Mouse (Mus musculus) adrenal gland, postnatal 36 days (tissue): Measurements from ENCODE around the gene Hyal1. TPM values are rescaled to one million over a fixed set of nuclear protein-coding genes. Genes with fewer than 3 reads are reported as not detected.
"Not testable (repeated sequence)": the region's sequence is repeated elsewhere in the genome, so short reads cannot be mapped to it uniquely, and the experiment has no call there.

Experiments
- DNase-seq, 2 experiments: peaks; one replicate each; pipeline ENCODE4 v3.0.0; 2021; ENCODE audit warnings: mixed read lengths in 1 of 2
- total RNA-seq, 2 experiments: library from RNA; stranded (reverse); gene quantifications; 2 replicates each; pipeline ENCODE4 v1.2.3; 2021

Gene Hyal1
- total RNA-seq, 2 experiments from 2014 or later = 8.6 to 10.1 TPM

DNA sequence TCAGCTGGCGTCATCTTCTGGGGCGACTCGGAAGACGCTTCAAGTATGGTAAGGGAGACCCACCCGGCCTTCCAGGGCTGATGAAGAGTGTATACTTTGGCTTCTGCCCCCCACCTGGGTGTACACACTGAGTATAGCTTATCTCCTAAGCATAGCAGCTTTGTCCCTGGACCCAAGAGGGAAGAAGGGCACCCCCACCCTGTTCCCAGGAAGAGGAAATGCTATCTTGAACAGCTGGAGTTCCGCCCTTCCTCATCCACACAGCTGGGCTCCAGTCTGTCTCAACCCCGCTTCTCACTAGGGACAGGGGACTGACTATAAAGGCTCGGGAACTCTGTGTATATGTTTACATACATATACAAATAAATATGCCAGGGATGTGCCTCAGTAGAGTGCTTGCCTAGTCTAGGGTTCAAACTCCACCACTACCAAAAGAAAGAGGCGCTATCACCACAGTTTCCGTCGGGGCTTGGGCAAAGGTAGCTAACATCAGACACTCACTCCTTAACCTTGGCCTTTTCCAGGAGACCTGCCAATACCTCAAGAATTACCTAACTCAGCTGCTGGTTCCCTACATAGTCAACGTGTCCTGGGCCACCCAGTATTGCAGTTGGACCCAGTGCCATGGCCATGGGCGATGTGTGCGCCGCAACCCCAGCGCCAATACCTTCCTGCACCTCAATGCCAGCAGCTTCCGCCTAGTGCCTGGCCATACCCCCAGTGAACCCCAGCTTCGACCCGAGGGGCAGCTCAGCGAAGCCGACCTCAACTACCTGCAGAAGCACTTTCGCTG, 5.0 kb upstream of the Hyal1 start:
- no peak for DNase-seq

DNA sequence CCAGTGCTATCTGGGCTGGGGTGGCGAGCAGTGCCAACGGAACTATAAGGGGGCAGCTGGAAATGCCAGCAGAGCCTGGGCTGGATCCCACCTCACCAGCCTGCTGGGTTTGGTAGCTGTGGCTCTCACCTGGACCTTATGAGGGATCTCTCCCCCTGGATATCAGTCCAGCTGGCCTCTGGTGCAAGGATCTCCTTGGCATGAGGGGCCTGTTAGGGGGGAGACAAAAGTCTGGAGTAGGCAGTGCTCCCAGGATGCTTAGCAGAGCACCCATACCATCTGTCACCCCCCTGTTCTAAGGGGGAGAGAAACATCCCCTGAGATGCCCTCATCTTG, 4.4 kb upstream of the Hyal1 start:
- no peak for DNase-seq

DNA sequence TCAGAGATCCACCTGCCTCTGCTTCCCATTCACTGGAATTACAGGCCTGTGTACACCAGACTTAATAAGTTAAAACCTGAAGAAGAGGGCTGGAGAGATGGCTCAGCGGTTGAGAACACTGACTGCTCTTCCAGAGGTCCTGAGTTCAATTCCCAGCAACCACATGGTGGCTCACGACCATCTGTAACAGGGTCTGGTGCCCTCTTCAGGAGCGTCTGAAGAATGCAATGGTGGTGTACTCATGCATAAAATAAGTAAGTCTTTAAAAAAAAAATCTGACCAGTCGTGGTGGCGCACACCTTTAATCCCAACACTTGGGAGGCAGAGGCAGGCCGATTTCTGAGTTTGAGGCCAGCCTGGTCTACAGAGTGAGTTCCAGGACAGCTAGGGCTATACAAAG, 3.0 kb upstream of the Hyal1 start:
- DNase-seq = not testable (repeated sequence)

DNA sequence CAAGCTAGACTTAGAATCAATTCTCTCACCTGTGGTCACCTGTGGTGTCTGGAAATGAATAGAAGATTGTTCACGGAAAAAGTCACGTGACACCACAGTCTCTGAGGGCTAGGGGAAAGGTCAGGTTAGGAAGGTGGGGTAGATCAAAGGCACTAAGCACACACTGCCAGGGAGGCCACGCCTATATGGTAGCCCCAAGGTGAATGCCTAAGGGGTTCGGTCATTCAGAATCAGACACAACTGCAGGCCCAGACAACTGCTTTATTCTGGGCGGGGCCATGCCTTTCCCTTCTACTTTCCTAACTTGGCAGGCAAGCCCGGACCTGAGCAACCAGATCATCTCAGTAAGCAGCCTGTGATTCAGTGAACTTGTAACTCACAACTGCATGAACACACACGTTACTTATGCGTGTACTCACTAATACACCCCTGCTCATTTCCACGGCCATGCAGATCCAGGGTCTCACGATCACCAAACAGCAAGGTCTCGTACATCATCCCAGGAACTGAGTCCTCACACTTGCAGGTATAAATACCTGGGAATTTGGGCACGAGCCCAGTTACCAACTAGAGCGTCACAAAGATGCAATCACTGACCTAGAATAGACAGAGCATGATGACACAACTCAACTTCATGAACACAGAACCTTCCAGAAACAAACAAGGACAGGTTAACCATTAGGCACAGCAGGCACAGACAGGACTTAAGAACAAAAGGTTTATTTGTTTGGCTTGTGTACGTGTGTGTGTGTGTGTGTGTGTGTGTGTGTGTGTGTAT, 959 bp upstream of the Hyal1 start:
- no peak for DNase-seq

DNA sequence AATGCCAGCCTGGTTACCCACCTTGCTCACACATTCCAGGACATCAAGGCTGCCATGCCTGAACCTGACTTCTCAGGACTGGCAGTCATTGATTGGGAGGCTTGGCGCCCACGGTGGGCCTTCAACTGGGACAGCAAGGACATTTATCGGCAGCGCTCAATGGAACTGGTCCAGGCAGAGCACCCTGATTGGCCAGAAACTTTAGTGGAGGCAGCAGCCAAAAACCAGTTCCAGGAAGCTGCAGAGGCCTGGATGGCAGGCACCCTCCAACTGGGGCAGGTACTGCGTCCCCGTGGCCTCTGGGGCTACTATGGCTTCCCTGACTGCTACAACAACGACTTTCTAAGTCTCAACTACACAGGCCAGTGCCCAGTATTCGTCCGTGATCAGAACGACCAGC, 1.1 kb downstream of the Hyal1 start:
- DNase-seq = peak in 1 of 2 experiments; percentile 52

DNA sequence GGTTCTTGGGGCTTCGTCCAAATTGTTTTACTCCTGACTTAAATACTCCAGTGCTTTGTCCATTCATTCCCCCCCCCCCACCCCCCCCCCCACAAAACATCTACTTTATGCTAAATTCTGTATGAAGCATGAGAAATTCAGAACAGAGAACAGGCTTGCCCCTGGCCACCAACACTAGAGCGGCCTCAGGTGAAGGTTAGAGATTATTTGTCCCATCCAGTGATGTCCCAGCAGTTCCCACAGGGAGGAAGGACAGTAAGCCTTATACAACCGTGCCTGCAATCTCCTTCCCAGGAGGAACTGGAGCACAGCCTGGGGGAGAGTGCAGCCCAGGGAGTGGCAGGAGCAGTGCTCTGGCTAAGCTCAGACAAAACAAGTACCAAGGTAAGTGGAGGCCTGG, 1.9 kb downstream of the Hyal1 start, which contains the start of gene Naa80:
Gene Naa80, plus strand, starts transcription at position 301 of the 400 bp plus-strand sequence.
- no peak for DNase-seq

DNA sequence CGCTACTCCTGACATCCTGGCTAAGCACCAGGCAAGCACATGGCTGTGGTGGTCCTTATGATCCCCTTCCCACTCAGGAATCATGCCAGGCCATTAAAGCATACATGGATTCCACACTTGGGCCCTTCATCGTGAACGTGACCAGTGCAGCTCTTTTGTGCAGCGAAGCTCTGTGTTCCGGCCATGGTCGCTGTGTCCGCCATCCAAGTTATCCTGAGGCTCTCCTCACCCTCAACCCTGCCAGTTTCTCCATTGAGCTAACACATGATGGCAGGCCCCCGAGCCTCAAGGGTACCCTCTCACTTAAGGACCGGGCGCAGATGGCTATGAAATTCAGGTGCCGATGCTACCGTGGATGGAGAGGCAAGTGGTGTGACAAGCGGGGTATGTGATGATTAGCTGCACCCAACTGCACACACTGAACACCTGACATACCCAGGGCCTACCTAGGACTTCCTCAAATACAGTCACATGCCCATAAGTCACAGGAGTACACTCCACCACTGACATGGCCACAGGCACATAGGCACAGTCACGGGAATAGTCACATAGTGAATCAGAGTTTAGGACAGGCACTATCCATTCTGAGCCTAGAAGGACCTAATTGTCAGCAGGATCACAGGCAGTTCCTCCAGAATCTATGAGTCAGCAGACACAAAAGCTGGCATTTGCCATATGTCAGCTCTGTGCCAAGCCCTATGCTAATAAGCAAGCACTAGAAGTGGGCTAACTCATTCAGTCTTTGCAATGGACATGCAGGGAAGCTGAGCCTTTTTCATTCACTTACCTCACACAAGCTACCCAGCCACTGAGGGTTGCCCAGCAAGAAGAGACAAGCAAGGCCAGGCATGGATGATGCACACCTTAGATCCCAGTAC, 2.5 kb downstream of the Hyal1 start:
- DNase-seq = no peak

DNA sequence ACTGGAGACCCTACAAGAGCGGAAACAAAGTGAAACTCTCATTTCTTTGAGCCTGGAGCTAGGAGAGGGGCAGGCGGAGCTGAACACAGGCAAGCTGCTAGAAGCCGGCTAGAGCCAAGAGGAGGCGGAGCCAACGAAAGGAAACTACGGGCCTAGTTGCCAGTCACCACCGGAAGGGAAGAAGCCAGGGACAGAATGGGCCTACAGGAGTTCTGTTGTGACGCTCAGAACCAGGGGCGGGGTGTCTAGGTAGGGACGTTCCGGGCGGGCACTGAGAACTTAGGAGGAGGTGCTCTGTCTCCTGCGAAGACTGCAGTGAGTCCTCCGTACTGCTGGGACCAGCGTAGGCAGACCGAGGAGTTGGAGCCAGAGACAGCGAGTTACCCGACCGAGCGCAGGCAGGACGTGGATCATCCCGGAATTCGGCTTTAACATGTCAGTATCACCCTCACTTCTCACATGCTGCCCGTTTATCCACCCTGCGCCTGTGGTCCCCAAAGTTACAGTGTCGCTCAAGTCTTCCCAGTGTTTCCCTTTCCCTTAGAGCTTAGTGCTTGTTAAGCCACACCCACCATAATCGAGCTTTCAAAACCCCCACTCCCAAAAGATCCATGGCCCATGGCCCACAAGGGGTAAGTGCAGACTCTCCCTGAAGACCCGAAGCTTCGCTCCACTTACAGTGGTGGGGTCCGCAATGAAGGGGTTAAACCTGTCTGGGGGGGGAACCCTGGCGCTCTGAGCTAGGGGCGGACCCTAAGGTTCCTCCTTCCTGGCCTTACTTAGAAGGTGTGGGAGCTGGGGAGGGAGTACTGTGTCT, 4.0 kb downstream of the Hyal1 start, which contains the start of gene Hyal3:
Gene Hyal3, plus strand, starts transcription at position 318 of the 817 bp plus-strand sequence.
- DNase-seq = peak; percentile 93 to 94

DNA sequence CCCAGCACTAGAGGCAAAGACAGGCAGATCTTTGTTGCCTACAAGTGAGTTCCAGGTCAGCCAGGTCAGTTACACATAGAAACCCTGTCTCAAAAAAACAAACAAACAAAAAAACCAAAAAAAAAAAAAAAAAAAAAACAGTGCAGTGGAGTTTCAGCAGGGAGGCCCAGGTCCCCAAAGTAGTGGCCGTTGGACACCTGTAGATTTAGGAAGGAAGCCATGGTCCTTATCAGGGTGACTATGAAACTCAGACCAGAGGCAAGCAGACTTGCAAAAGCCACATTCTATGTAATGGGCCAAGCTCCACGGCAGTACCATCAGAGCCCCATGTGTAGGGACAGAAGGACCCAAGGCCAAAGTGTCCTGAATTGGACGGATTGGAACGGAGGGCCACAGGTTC, 4.9 kb downstream of the Hyal1 start:
- no peak for DNase-seq

DNA sequence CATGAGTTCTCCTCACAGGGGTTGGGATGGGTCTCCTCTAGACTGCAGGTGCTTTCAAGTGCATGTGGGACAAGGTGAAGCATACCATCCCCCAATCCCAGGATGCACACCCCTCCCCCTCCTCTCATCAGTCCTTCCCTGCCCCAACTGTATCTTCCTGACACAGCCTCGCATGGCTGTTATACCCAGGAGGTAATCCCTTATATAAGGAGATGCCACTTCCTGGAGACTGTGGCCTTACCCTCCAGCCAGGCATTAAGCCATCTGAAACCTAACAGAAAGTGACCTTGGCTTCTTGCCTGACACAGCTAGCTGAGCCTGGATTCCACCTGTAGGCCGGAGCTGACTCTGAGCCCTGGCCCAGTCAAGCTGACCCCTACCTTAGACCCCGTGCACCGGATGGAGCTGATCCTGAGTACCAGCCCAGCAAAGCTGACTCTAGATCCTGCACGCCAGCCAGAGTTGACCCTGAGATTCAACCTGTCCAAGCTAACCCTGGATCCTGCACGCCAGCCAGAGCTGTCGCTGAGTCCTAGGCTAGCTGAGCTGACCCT, 5.9 kb downstream of the Hyal1 start:
- no peak for DNase-seq

DNA sequence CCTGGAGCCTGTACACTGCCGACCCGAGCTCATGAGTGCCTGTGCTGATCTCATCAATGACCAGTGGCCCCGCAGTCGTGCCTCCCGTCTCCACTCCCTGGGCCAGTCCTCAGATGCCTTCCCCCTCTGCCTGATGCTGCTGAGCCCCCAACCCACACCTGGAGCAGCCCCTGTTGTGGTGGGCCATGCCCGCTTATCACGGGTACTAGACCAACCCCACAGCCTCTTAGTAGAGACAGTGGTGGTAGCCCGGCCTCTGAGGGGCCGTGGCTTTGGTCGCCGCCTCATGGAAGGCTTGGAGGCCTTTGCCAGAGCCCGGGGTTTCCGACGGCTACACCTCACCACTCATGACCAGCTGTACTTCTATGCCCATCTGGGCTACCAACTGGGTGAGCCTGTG, 6.4 kb downstream of the Hyal1 start:
- no peak for DNase-seq

DNA sequence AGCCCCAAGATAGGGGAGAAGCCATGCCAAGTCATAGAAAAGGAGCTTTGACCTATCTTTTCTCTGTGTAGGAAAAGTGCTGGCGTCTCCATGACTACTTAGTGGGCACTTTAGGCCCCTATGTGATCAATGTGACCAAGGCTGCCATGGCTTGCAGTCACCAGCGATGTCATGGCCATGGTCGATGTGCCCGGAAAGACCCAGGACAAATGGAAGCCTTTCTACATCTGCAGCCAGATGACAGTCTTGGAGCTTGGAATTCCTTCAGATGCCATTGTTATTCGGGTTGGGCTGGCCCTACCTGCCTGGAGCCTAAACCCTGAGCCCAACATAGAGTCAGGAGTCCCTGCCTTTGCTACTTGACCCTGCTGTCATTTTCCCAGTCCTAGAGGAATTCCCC, 9.8 kb downstream of the Hyal1 start:
- no peak for DNase-seq

DNA sequence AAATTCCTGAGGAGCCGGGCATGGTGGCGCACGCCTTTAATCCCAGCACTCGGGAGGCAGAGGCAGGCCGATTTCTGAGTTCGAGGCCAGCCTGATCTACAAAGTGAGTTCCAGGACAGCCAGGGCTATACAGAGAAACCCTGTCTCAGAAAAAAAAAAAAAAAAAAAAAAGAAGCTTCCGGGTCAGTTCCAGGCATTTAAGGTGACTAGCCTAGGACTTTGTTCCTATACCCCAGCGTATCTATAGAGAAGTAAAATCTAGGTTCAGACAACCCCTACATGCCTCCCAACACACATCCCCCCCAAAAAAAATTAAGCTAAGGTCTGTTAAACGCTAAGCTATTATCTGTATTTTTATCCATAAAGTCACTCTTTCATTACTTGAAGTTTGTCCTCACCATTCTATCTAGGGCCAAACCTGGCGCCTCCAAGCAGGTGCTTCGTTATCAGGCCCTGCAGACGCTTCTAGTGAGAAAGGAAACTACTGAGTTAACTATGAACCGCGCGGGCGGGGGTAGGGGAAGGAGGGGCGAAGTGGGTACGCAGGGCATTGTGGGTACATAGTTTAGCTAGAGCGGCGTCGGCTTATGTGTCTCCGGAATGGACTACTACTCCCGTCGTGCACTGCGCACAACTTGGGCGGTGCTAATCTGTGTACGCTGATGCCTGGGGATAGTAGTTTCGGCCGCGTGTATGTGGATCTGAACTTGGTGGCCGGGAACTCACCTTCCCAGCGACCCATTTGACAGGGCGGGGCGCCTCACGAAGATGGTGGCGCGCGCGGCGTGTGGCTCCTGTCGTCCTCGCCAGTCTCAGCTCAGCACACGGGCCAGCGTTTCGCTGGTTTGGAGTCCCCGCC, 10.5 kb downstream of the Hyal1 start, which contains the start of gene Ifrd2:
Gene Ifrd2, plus strand, starts transcription at position 669 of the 859 bp plus-strand sequence.
- peak; percentile 96 to 97 for DNase-seq

DNA sequence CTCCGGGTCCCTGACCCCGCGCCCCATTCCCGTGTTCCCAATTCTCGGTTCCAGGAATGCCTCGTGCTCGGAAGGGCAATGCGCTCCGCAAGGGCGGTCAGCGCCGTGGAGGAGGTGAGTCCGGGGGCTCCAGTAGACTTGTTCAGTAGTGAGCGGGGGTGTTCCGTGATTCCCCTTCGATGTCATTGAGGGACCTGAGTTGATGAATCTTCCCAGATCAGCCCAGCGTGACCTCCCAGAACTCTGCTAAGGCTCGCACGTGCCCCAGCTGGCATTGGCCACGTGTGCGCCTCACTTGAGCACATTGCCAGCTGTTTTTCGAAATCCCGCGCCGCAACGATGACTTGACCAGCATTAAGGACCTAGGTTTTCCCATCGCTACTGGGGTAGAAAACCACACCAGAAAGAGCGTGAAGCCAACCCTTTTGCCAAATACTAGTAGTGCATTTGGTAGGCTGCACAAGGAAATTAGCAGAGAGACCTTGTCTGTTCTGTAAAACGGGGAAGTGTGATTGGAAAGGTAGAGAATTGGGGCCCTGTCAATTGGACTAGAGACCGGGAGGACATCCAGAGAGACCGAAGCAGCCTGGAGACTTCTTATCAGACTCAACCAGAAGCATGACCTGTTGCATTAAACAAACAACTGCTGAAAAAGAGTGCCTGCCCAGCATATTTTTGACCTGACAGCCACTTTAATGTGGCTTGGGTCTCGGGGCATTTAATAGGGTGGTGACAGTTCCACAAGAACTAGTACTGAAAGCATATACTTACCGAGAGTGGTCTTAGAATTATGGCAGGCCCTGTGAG, 11.3 kb downstream of the Hyal1 start:
- DNase-seq = peak; percentile 62 to 75

DNA sequence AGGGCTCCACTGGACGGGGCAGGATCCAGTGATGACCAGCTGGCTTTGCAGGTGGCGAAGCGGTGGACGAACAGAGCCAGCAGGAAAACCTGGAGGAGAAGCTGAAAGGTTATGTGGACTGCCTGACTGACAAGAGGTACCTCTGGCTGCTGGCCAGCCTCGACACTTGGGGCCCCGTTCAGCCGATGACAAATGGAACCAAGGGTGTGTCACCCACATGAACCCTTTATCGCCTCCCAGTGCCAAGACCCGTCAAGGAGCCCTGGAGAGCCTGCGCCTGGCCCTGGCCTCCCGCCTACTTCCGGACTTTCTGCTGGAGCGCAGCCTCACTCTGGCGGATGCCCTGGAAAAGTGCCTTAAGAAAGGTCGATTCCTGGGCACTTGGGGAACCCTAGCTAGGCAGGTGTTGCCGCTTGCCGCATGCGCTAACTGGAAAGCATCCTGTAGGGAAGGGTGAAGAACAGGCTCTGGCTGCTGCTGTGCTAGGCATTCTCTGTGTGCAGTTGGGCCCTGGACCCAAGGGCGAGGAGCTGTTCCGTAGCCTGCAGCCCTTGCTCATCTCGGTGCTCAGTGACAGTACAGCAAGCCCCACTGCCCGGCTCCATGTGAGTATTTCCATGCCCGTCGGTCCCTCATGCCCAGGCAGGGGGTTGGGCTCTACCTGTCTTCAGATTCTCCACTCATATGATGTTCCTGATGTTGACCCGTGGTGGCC, 13.5 kb downstream of the Hyal1 start:
- DNase-seq = no peak

DNA sequence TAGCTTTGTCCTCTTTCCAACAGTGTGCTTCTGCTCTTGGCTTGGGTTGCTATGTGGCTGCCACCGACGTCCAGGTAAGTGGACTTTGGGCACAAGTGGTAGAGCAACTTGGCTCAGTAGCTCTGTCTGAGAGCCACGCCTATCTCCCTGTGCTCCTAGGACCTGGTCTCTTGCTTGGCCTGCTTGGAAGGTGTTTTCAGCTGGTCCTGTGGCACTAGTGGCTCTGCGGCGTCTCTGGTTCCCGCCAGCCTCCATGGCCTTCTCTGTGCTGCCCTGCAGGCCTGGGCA, 14.0 kb downstream of the Hyal1 start:
- DNase-seq = no peak

DNA sequence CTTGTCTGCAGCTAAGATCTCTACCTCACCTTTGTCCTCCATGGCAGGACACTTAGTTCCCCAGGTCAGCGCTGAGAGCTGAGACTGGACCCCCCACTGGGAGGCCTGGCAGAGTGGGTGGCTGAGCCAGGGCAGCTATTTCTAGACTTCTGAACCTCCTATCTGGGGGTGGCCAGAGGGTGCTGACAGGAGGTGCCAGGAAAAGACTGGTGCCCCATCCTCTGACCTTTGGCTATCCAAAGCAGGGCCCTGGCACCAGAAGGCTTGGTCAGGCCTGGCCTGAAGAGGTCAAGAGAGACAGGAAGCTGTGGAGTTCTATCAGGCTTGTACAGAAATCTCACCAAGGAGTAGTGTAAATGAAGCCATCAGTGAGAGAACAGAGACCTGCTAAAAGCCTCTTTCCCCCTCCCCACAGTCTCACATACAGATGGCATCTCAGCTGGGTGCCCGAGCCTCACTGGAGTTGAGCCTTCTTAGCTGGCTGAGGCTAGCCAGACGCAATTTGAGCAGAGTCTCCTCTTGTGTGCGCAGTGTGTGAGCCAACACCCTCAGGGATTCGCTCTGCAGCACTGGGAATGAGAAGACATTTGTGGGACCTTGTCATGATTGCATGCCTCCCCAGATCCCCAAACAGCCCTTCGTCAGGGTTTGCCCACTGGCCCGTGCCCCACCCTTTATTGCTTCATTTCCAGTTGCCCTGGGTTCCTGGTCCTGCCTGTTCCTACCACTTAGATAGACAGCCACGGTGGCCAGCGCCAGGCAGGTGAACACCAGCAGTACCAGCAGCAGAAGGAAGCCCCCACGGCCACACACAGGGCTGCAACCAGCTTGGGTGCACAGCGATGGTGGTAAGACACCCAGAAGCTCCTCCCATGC, 16.6 kb downstream of the Hyal1 start:
- no peak for DNase-seq
